Mouse (Mus musculus): ENCODE measurements around the gene Ppp1r3c. TPM values are rescaled to one million over a fixed set of nuclear protein-coding genes. Genes with fewer than 3 reads are reported as not detected.
"Not testable (repeated sequence)": the region's sequence is repeated elsewhere in the genome, so short reads cannot be mapped to it uniquely, and the experiment has no call there.

Gene Ppp1r3c
- polyA plus RNA-seq, 1 experiment from 2014 or later: 4.0 TPM

- Histone ChIP-seq H3K4me1 (replicated peaks; ENCODE audit: control insufficient read depth, insufficient read depth, low read length) (no peaks in the 10 kb centered on the region), H3K36me3 (ENCODE audit: control insufficient read depth, insufficient read depth) (no peaks in the 10 kb centered on the region), H3K4me3 (ENCODE audit: low read depth, low read length) (no peak overlapping the region), H3K27me3 (replicated peaks; ENCODE audit: control insufficient read depth, insufficient read depth, low read length) (no peaks in the 10 kb centered on the region), H3K9me3 (ENCODE audit: control insufficient read depth) (no peaks in the 10 kb centered on the region), H3K4me2 (replicated peaks; ENCODE audit: low read depth) (no peak overlapping the region), H3K27ac (ENCODE audit: low read depth, low read length) (no peak overlapping the region), H3K9ac (ENCODE audit: low read depth, low read length) (no peak overlapping the region)
- TF ChIP-seq CTCF (IDR thresholded peaks at IDR 0.05; ENCODE audit: low read depth): peak; percentile 52
- 84% methylated on average over 5 of the region's 5 CpGs for WGBS
- ATAC-seq: no peak
Observed at GRCm38 (mm10) chr19:36738009-36738408, 1.6 kb upstream of the Ppp1r3c start.

- H3K9ac ChIP-seq (ENCODE audit: low read depth, low read length): no peak overlapping the region
- no peaks in the 10 kb centered on the region for H3K4me1 ChIP-seq (replicated peaks; ENCODE audit: control insufficient read depth, insufficient read depth, low read length)
- peak overlapping the region; percentile 73 for H3K4me2 ChIP-seq (replicated peaks; ENCODE audit: low read depth)
- 0 out of 2 replicates have a peak, but pooled peaks have one; percentile 22 for ATAC-seq
- WGBS: 25% methylated on average over 6 of the region's 6 CpGs
- H3K4me3 ChIP-seq (ENCODE audit: low read depth, low read length): peak overlapping the region; percentile 43
- no peaks in the 10 kb centered on the region for H3K9me3 ChIP-seq (ENCODE audit: control insufficient read depth)
- peak overlapping the region; percentile 69; the same call in 1 of the 2 replicates for H3K27ac ChIP-seq (ENCODE audit: low read depth, low read length)
- no peak for TF ChIP-seq CTCF (IDR thresholded peaks at IDR 0.05; ENCODE audit: low read depth)
- H3K27me3 ChIP-seq (replicated peaks; ENCODE audit: control insufficient read depth, insufficient read depth, low read length): no peaks in the 10 kb centered on the region
- H3K36me3 ChIP-seq (ENCODE audit: control insufficient read depth, insufficient read depth): no peaks in the 10 kb centered on the region
Observed at GRCm38 (mm10) chr19:36737087-36737486, 634 bp upstream of the Ppp1r3c start.

- Histone ChIP-seq H3K36me3 (ENCODE audit: control insufficient read depth, insufficient read depth) (no peaks in the 10 kb centered on the region), H3K27ac (ENCODE audit: low read depth, low read length) (no peak overlapping the region), H3K4me1 (replicated peaks; ENCODE audit: control insufficient read depth, insufficient read depth, low read length) (no peaks in the 10 kb centered on the region), H3K4me2 (replicated peaks; ENCODE audit: low read depth) (peak overlapping the region; percentile 73), H3K27me3 (replicated peaks; ENCODE audit: control insufficient read depth, insufficient read depth, low read length) (no peaks in the 10 kb centered on the region), H3K9ac (ENCODE audit: low read depth, low read length) (no peak overlapping the region), H3K4me3 (ENCODE audit: low read depth, low read length) (no peak overlapping the region), H3K9me3 (ENCODE audit: control insufficient read depth) (no peaks in the 10 kb centered on the region)
- TF ChIP-seq CTCF (IDR thresholded peaks at IDR 0.05; ENCODE audit: low read depth): peak; percentile 35
- WGBS: 71% methylated on average over 10 of the region's 10 CpGs
- no peak for ATAC-seq
Observed at GRCm38 (mm10) chr19:36734308-36735038, 2.0 kb downstream of the Ppp1r3c start.

GRCm38 (mm10) chr19:36733191-36733943, 3.1 kb downstream of the Ppp1r3c start:
- Histone ChIP-seq H3K27me3 (replicated peaks; ENCODE audit: control insufficient read depth, insufficient read depth, low read length) (no peaks in the 10 kb centered on the region), H3K9ac (ENCODE audit: low read depth, low read length) (no peak overlapping the region), H3K4me2 (replicated peaks; ENCODE audit: low read depth) (no peak overlapping the region), H3K9me3 (ENCODE audit: control insufficient read depth) (no peaks in the 10 kb centered on the region), H3K27ac (ENCODE audit: low read depth, low read length) (no peak overlapping the region), H3K4me1 (replicated peaks; ENCODE audit: control insufficient read depth, insufficient read depth, low read length) (no peaks in the 10 kb centered on the region), H3K4me3 (ENCODE audit: low read depth, low read length) (no peak overlapping the region), H3K36me3 (ENCODE audit: control insufficient read depth, insufficient read depth) (no peaks in the 10 kb centered on the region)
- ATAC-seq: no peak
- WGBS: 90% methylated on average over 16 of the region's 16 CpGs
- TF ChIP-seq CTCF (IDR thresholded peaks at IDR 0.05; ENCODE audit: low read depth): no peak

- Histone ChIP-seq H3K9ac (ENCODE audit: low read depth, low read length) (no peak overlapping the region), H3K4me3 (ENCODE audit: low read depth, low read length) (no peak overlapping the region), H3K4me1 (replicated peaks; ENCODE audit: control insufficient read depth, insufficient read depth, low read length) (no peaks in the 10 kb centered on the region), H3K27me3 (replicated peaks; ENCODE audit: control insufficient read depth, insufficient read depth, low read length) (no peaks in the 10 kb centered on the region), H3K36me3 (ENCODE audit: control insufficient read depth, insufficient read depth) (no peaks in the 10 kb centered on the region), H3K9me3 (ENCODE audit: control insufficient read depth) (no peaks in the 10 kb centered on the region), H3K27ac (ENCODE audit: low read depth, low read length) (no peak overlapping the region), H3K4me2 (replicated peaks; ENCODE audit: low read depth) (no peak overlapping the region)
- 85% methylated on average over 11 of the region's 11 CpGs for WGBS
- no peak for ATAC-seq
- no peak for TF ChIP-seq CTCF (IDR thresholded peaks at IDR 0.05; ENCODE audit: low read depth)
Observed at GRCm38 (mm10) chr19:36731310-36731709, 5.1 kb downstream of the Ppp1r3c start.

GRCm38 (mm10) chr19:36730414-36730813, 6.0 kb downstream of the Ppp1r3c start:
- not testable (repeated sequence) for ATAC-seq; H3K27me3 ChIP-seq (replicated peaks; ENCODE audit: control insufficient read depth, insufficient read depth, low read length); H3K27ac ChIP-seq (ENCODE audit: low read depth, low read length); H3K9me3 ChIP-seq (ENCODE audit: control insufficient read depth); H3K36me3 ChIP-seq (ENCODE audit: control insufficient read depth, insufficient read depth); H3K4me2 ChIP-seq (replicated peaks; ENCODE audit: low read depth); H3K4me1 ChIP-seq (replicated peaks; ENCODE audit: control insufficient read depth, insufficient read depth, low read length); H3K9ac ChIP-seq (ENCODE audit: low read depth, low read length); H3K4me3 ChIP-seq (ENCODE audit: low read depth, low read length)
- 86% methylated on average over 1 of the region's 2 CpGs for WGBS

Data from intestine, postnatal 0 days (tissue).